Mouse (Mus musculus): ENCODE data around the gene C2cd4d. TPM values are rescaled to one million over a fixed set of nuclear protein-coding genes. Genes with fewer than 3 reads are reported as not detected.

Gene C2cd4d
- total RNA-seq, 2 experiments from 2014 or later = not detected

Other genes with a start within 250 kb of the C2cd4d start
- gene Gm10696, start 184.2 kb upstream of the C2cd4d start, total RNA-seq (2021) = not detected
- not detected for gene Gm5286, start 165.7 kb upstream of the C2cd4d start, total RNA-seq (2021)
- not detected for gene Gm4778, start 98.4 kb upstream of the C2cd4d start, total RNA-seq (2021)
- gene Them4, start 52.3 kb upstream of the C2cd4d start, total RNA-seq (2021) = 1 to 10 TPM; 8.1 to 8.2 TPM
- under 1 TPM in 1 of 2 experiments, not detected in 1; 0.28 TPM for gene Them5, start 20.3 kb upstream of the C2cd4d start, total RNA-seq (2021)
- 10 to 100 TPM; 43.8 to 52.8 TPM for gene Rorc, start 10.4 kb downstream of the C2cd4d start, total RNA-seq (2021)
- gene Lingo4, start 36.1 kb downstream of the C2cd4d start, total RNA-seq (2021) = under 1 TPM; 0.11 to 0.13 TPM
- 1 to 10 TPM; 1.5 to 2.0 TPM for gene Tdrkh, start 50.8 kb downstream of the C2cd4d start, total RNA-seq (2021)
- gene Mrpl9, start 80.9 kb downstream of the C2cd4d start, total RNA-seq (2021) = 10 to 100 TPM; 35.6 to 39.1 TPM
- gene Oaz3, start 81.5 kb downstream of the C2cd4d start, total RNA-seq (2021) = not detected
- gene Celf3, start 115.9 kb downstream of the C2cd4d start, total RNA-seq (2021) = not detected
- 1 to 10 TPM; 4.6 to 4.9 TPM for gene Riiad1, start 117.9 kb downstream of the C2cd4d start, total RNA-seq (2021)
- 10 to 100 TPM; 25.6 to 27.1 TPM for gene Snx27, start 220.3 kb downstream of the C2cd4d start, total RNA-seq (2021)